Mouse (Mus musculus) ZHBTc4 (cell line): ENCODE measurements around the gene Vmn2r106.

Source experiments
- DNase-seq: peaks from one replicate; pipeline ENCODE4 v3.0.0-alpha.2; 2011; ENCODE audit warnings: low read depth, low spot score

Vmn2r106 gene

DNA sequence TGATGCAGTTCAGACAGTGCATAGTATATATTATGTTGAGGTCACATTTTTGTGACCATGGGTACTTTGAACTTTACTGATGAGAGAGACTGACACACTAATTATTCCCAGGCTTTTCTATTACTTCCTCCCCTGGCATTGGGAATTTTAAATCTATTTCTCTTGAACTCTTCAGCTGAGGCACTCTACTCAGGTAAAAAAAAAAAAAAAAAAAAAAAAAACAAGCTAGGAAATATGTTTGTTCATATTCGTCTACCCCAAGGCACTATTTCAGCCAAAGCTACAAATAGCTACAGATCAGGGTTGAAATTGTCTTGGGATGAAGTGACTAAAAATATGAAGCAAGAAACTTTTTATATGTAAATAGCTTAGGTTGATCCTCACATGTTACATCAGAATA is at the start of gene Vmn2r106:
Gene Vmn2r106 (minus strand): TSS at position 101 of the 400 bp plus-strand sequence.
- no peak for DNase-seq

GRCm38 (mm10) chr17:20305790-20306189 is 20.4 kb upstream of the Vmn2r106 start:
- no peak for DNase-seq

GRCm38 (mm10) chr17:20286906-20287305 is 1.6 kb upstream of the Vmn2r106 start:
- no peak for DNase-seq

DNA sequence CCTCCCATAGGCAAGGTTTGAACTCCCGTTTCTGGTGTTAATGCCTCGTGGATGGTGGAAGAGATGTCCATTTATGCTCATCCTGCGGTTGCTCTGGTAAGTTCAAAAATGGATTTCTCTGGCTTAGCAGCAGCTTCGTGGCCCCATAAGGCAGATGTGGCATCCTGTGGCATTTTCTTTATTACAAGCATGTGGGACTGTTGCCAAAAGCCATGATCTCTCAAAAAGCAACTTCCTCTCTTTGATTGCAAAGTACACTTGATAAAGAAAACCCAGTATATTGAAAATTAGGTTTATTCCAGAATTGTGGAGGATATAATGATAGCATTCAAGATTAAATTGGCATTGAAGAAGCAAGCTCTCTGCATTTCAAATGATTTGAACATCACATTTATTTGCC is 29.8 kb downstream of the Vmn2r106 start:
- no peak for DNase-seq

DNA sequence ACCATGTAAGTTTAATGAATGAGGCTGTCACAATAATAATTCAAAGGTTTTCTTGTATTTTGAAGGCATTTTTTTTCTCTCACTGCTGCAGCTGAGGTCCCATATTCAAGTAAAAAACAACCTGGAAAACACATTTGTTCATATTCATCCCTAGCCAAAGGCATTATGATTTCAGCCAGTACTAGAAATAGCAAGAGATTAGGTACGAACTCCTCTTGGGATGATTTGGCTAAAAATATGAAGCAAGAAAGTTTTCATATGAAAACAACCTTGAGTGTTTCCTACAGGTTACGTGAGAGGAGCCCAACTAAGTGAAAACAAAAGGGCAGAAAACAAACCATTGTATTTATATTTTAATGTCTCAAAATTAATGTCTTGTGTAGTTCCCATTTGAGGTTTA is 50.4 kb downstream of the Vmn2r106 start, which contains the start of gene Vmn2r105:
Gene Vmn2r105 (minus strand): TSS at position 101 of the 400 bp plus-strand sequence.
- DNase-seq = no peak
